Mouse (Mus musculus): ENCODE results near the gene Olfr223.
"Not testable (repeated sequence)": the region's sequence is repeated elsewhere in the genome, so short reads cannot be mapped to it uniquely, and the experiment has no call there.

The Olfr223 gene

DNA sequence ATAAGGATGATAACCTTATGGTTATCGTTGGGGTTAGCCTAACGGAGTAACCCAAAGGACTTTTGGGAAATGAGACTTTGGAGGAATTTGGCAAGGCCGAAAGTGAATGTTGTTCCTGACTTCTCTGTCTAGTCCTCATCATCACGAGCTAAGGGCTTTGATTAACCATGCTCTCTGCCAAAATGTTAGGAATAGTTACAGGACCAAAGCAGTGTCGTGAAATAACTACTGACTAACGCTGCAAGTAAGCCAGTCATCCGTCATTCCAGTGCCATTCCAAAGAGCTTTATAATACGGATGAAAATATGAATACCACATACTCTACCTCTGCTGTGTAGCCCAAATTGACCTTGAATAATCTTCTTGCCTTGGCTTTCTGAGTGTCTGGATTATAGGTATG, 3.9 kb upstream of the Olfr223 start:
- no peak for DNase-seq (ENCODE audit: low read depth, low spot score)

DNA sequence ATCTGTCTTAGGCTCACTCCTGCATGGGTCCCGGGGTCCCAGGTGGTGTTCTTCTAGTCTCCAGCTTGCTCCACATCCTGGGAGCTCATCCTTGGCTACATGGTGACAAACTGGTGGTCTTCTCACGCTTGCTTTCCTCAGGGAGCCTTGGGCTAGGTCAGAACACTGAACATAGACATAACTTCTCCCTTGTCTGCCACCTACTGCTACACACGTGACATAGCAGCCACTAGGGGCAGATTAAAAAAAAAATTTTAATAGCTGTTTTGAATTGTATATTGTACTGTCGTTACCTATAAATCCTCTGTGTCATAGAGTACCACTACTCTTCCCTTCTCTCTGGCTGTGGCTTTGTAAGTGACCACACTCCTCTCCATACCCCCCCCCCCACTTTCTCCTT, 3.0 kb upstream of the Olfr223 start:
- no peak for DNase-seq (ENCODE audit: low read depth, low spot score)

DNA sequence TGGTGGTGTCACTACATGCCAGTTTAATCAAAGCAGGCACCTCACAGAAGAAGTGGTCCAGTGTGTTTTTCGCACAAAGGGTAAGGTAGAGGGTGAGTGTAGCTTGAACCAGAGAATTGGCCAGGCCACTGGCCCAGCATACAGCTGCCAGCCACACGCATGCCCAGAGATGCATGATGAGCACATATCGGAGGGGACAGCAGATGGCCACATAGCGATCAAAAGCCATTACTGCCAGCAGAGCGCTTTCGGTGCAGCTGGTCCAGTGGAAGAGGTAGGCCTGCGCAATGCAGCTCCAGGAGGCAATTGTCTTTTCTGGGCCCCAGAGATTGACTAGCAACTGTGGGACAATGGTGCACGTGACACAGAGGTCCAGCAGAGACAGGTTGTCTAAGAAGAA, 3.6 kb downstream of the Olfr223 start:
- peak; percentile 4 for DNase-seq (ENCODE audit: low read depth, low spot score)

DNA sequence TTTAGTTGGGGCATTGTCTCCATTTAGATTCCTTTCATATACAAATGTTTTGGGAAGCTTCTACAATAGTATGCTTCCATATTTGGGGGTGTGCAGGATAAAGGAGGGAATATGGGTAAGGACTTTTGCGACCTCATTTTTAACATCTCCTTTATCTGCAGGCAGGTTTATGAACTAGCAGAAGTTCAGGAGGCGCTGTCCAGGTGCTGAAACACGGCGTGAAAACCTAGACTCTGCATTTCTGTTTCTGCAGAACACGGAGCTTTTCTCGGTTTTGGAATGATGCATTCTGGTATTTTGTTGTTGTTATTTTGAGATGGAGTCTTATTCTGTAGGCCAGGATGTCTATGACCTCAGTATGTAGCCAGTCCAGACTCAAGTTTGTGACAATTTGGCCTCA, 8.6 kb downstream of the Olfr223 start:
- no peak for DNase-seq (ENCODE audit: low read depth, low spot score)

DNA sequence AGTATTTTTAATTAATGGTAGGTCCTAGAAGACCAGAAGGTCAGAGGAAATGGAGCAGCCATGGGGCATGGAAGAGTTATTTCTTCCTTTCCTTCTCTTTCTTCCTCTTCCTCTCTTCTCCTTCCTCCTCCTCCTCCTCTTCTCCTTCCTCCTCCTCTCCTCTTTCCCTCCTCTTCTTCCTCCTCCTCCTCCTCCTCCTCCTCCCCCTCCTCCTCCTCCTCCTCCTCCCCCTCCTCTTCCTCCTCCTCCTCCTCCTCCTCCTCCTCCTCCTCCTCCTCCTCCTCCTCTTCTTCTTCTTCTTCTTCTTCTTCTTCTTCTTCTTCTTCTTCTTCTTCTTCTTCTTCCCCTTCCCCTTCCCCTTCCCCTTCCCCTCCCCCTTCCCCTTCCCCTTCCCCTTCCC, 17.0 kb downstream of the Olfr223 start, which contains the start of gene Olfr222:
Gene Olfr222, minus strand, starts transcription at position 101 of the 400 bp plus-strand sequence.
- DNase-seq (ENCODE audit: low read depth, low spot score): not testable (repeated sequence)

DNA sequence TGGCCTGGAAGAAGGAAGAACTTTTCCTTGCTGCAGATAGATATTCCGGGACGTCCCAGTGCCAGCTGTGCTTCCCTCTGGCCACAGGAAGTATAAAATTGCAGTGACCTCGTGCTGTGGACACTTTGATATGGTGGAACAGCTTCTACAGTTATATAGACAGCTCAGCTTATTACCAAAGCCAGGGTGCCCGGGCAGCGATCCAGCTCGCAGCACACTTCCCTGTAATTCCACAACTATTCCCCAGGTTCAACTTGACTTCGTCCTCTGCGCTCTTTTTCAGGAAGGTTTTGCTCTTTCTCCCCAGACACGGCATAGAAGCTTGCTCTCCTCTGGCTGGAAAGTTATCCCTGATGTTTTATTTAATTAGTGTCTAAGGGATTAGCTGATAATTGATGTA, 17.4 kb downstream of the Olfr223 start:
- DNase-seq (ENCODE audit: low read depth, low spot score): no peak

DNA sequence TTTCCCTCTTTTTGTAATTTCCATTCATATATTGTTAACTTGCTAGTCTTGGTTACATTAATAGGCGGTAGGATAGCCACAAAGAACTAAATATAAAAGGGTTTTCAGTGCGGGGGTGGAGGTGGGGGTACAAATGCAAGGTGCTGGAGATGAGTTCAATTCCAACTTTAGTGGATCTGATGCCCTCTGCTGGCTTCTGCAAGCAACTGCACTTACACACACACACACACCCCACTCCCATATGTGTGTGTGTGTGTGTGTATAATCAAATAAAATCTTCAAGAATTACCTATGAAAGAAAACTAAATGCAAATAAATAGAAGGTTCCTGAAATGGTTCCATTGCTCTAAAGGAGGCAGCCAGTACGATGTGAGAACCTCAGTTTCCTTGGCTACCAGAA, 23.8 kb downstream of the Olfr223 start:
- DNase-seq (ENCODE audit: low read depth, low spot score): peak; percentile 4

DNA sequence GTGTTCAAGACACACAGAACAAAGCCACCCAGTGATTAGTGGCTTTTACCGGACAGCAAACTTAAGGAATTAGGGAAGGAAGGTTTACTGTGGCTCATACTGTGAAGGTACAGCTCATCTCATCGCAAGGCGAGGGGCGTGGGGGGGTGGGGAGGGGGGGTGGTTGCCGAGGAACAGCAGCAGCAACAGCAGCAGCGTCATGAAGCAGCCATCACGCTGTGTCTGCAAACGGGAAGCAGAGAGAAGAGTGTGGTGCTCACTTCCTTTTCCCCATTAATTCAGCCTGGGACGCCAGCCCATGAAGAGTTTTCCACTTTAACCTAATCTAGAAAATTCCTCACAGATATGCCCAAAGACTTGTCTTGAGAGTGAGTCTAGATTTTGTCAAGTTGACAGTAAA, 30.3 kb downstream of the Olfr223 start:
- DNase-seq (ENCODE audit: low read depth, low spot score): no peak

DNA sequence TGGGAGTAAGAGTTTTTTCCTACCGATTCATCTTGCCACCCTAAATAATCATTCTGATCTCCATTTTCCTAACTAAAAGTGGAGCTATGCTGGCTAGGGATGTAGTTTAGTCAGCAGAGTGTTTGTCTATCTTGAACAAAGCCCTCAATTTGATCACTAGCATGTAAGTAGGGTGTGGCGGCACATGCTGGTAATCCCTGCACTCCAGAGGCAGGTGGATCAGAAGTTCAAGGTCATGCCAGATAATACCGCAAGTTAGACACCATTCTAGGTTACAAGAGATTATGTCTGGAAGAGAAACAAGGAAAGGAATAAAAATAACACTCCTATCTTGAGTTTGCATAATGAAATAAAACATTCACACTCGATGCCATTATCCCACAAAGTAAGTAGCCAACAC, 30.8 kb downstream of the Olfr223 start:
- no peak for DNase-seq (ENCODE audit: low read depth, low spot score)

DNA sequence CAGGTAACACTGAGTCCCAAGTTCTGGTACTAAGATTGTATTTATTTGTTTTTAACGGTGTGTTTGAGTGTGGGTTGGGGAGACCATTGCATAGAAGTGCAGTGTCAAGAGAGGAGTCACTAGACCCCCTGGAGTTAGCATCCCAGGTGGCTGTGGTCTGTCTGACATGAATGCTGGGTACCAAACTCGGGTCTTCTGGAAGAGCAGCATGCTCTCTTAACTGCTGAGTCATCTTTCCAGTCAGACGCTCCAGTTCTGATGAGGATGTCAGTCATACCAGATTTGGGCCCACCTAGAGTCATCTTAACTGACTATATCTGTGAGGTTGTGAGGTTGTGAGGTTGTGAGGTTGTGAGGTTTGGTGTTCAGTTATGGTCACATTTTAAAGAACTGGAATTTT, 32.2 kb downstream of the Olfr223 start:
- no peak for DNase-seq (ENCODE audit: low read depth, low spot score)

DNA sequence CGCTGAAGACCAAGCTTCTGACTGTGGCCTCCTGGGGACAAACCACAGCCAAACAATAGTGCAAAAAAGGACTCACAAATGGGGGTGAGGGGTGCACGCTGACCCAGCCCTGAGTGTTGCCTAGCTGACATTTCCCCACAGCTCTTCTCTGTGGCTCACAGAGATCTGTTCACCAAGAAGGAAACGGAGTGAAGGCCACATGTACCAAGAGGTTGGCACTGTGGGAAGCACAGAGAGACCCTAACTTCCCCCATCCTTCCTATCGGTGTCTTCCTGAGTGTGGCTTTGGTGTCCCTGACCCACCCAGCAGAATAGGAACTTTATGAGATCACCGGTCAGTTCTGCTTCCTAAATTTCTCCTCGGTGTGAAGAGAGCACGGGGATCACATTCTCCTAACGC, 38.6 kb downstream of the Olfr223 start:
- no peak for DNase-seq (ENCODE audit: low read depth, low spot score)

DNA sequence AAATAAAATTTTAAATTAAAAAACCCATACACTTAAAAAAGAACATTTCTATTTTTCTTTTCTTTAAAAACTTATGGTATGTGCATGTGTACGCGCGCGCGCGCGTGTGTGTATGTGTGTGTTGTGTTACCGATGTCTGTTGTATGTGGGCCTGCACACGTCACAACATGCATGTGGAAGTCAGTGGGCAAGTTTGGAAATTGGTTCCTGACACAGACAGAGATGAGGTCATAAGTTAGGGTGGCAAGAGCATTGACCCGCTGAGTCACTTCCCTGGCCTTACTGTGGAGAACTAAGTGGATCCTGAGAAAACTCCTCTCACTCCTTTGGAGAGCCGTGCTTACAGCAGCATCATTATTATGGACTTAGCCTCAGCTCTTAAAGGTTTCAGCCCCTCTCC, 39.0 kb downstream of the Olfr223 start:
- DNase-seq (ENCODE audit: low read depth, low spot score): no peak

DNA sequence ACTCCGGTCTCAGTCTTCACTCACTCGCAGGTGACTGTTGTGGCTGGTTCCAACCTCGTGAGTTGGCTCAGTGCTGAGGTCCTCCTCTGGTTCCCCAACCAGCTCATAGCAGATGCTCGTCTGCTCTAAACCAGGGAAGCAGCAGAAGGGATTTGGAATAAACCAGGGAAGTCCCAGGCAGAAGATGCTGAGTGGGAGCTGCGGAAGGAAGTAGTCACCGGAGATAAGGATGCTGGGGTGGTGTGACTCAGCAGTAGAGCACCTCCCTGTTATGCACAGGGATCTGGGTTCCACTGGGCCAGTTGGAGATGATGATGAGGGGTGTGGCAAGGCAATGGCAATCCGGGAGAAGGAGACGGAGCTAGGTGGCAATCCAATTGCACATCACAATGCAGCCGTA, 49.1 kb downstream of the Olfr223 start:
- DNase-seq (ENCODE audit: low read depth, low spot score): no peak

DNA sequence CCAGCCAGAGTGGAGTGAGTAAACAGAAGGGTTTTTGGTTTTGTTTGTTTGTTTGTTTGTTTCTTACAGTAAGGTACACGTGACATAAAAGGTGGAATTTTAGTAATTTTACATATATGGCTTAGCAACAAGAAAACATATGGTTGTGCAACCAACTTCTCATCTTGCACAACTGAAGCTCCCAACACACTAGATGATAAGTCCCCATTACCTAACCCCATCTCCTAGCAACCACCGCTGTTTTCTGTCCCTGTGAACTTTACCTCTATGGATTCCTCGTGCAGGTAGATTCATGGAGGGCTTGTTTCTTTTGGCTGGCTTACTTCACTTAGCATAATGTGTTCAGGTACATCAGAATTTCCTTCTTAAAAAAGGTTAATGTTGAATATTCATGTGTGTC, 49.7 kb downstream of the Olfr223 start:
- no peak for DNase-seq (ENCODE audit: low read depth, low spot score)

DNA sequence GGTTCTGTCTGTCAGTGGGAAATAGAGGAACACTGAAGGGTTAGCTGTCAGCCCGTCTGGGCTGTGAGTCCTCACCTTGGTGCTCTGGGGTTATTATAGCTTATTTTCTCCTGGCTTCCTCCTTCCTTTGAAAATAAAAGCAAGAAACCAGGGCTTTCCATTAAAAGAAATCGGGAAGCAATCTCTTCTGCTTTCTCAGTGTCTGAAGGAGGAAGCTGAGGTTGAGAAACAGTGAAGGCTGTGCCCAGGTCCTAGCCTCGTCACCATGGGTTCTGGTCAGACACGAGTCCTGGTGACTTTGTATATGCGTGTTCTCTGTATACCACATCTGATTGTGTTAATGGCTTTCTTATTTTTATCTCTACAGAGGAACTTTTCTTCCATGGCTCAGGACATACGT, 50.6 kb downstream of the Olfr223 start:
- DNase-seq (ENCODE audit: low read depth, low spot score): no peak

DNA sequence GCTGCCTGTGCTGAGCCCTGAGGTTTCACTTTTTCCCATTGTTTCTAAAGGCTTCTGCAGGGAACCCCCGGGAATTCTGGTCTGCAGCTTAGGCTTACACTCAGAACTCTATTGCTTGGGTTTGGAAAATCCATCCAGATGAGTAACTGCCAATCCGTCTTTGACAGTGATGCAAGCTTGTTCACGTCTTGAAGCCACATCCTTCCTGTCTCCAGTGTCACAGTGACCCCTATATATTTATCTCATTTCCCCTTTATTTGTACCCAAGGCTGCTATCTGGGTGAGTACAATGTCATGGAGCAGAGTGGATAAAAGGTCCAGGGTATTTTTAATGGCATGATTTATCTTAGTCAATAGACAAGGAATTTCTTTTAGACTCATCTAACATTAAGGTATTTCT, 51.8 kb downstream of the Olfr223 start, which contains the start of gene Nlrp3:
Gene Nlrp3, plus strand, starts transcription at position 245 of the 400 bp plus-strand sequence.
- DNase-seq (ENCODE audit: low read depth, low spot score): no peak

DNA sequence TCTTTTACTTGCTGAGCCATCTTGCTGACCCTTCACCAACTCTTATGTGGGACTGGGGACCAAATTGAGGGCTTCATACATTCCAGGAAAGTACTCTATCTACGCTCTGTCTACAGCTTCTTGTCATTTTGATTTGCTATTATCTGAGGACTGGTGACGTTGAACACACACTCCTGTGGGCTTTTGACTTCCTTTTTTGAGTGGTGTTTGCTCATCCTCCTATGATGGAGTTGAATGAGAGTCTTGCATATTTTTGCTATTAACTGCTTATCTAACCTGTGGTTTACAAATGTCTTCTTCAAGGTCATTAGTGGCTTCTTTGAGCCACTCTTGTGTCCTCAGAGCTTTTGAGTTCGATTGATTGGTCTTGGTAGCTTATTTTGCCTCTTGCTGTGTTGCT, 53.0 kb downstream of the Olfr223 start:
- no peak for DNase-seq (ENCODE audit: low read depth, low spot score)

Measured in retina, postnatal 7 days (tissue).